Mouse (Mus musculus): ENCODE measurements around the gene Sltm.

DNA sequence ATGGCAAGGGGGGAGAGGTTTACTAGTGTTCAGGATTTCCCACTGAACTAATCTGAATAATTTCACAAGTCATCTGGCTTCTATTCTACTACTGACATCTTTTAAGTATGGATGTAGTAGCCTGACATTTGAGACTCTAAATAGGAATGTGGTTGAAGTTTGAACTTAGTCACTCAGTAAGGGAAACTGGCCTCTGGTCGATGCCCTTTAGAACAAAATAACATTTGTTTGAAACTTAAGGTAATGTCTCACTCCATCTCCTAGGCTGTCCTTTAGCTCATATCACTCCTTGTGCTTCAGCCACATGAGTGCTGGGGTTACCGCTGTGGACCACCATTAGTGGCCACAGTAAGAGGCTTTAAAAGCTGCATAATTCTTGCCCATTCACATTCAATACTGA is 55.7 kb downstream of the Sltm start:
- TF ChIP-seq CTCF (IDR thresholded peaks at IDR 0.05; ENCODE audit: extremely low read depth, insufficient read depth, low read length) = no peak
- TF ChIP-seq POLR2A (IDR thresholded peaks at IDR 0.05; ENCODE audit: extremely low read depth, insufficient read depth, low read length) = no peak

Measured in cortical plate, adult 2 months (tissue).